Mouse (Mus musculus) mature B cell (primary cell): Measurements from ENCODE around the gene Gm21704.
"Not testable (repeated sequence)": the region's sequence is repeated elsewhere in the genome, so short reads cannot be mapped to it uniquely, and the experiment has no call there.

Source experiments
- in situ Hi-C: fragments of 300-500 bp; cut with MboI; formaldehyde crosslinking; loops from 2 replicates; pipeline ENCODE4 v1.14.3; 2019

Gm21704 gene

GRCm38 (mm10) chrY:3410067-3410466, at the start of gene Gm21704, which contains the start of gene Gm21708:
Gene Gm21704, minus strand, starts transcription at chrY:3410167.
Gene Gm21708, minus strand, starts transcription at chrY:3410167.
- in situ Hi-C loops: not testable (repeated sequence)

GRCm38 (mm10) chrY:3345229-3345628, 64.7 kb downstream of the Gm21704 start, which contains the start of gene Gm21693:
Gene Gm21693, minus strand, starts transcription at chrY:3345329.
- in situ Hi-C loops: not testable (repeated sequence)

GRCm38 (mm10) chrY:3340661-3341060, 69.3 kb downstream of the Gm21704 start:
- in situ Hi-C loops: not testable (repeated sequence)
